Mouse (Mus musculus) C3H10T1/2 (cell line): ENCODE data around the gene Tacr3. TPM values are rescaled to one million over a fixed set of nuclear protein-coding genes. Genes with fewer than 3 reads are reported as not detected.

Experiments
- polyA plus RNA-seq, 2 experiments: library from polyadenylated mRNA; unstranded; fragments of >200 nt; fragmentation: generic; extraction: Trizol; gene quantifications; one replicate each; pipeline ENCODE4 v1.2.1; 2012; ENCODE audit warnings: missing spikeins in 2 of 2

Tacr3 gene
- not detected for polyA plus RNA-seq

GRCm38 (mm10) chr3:134828875-134829530, at the start of gene Tacr3:
Gene Tacr3 (plus strand): TSS chr3:134829007.

